Mouse (Mus musculus) neural tube, embryonic 15.5 days (tissue): ENCODE results near the gene Kcnh1. TPM values are rescaled to one million over a fixed set of nuclear protein-coding genes. Genes with fewer than 3 reads are reported as not detected.

ENCODE experiments used
- ATAC-seq: fragments of 200-750 bp; cut with Nextera tagmentation; 2 replicates; pipeline ENCODE4 v1.8.0; 2017; ENCODE audit warnings: mild to moderate bottlenecking, moderate TSS enrichment, moderate library complexity; ENCODE audit not compliant: low FRiP score
- H3K27ac ChIP-seq: fragments of 300-500 bp; sonication (generic); replicated peaks from 2 replicates; pipeline ENCODE4 v1.5.1; 2015; ENCODE audit warnings: mild to moderate bottlenecking, inconsistent platforms
- H3K27me3 ChIP-seq: fragments of 300-500 bp; sonication (generic); replicated peaks from 2 replicates; pipeline ENCODE4 v1.6.1; 2015; ENCODE audit warnings: inconsistent platforms
- H3K36me3 ChIP-seq: fragments of 300-500 bp; sonication (generic); 2 replicates; pipeline ENCODE4 v1.6.1; 2015; ENCODE audit warnings: inconsistent platforms
- H3K4me1 ChIP-seq: fragments of 300-500 bp; sonication (generic); 2 replicates; pipeline ENCODE4 v1.6.1; 2015; ENCODE audit warnings: inconsistent platforms
- H3K4me2 ChIP-seq: fragments of 300-500 bp; sonication (generic); 2 replicates; pipeline ENCODE4 v1.6.1; 2015; ENCODE audit warnings: inconsistent platforms, mild to moderate bottlenecking, moderate library complexity
- H3K4me3 ChIP-seq: fragments of 300-500 bp; sonication (generic); replicated peaks from 2 replicates; pipeline ENCODE4 v1.5.1; 2015; ENCODE audit warnings: mild to moderate bottlenecking, inconsistent platforms
- H3K9ac ChIP-seq: fragments of 300-500 bp; sonication (generic); replicated peaks from 2 replicates; pipeline ENCODE4 v1.6.1; 2015; ENCODE audit warnings: mild to moderate bottlenecking, inconsistent platforms
- H3K9me3 ChIP-seq: fragments of 300-500 bp; sonication (generic); replicated peaks from 2 replicates; pipeline ENCODE4 v1.6.1; 2016; ENCODE audit warnings: inconsistent platforms
- WGBS: fragments of 180-500 bp; shearing (Covaris S2); methylation state at CpG from one replicate; pipeline ENCODE4 v1.1.7; 2015; ENCODE audit warnings: mixed read lengths; 5-methylcytosine and 5-hydroxymethylcytosine counted together
- polyA plus RNA-seq: library from polyadenylated mRNA; unstranded; fragments of >200 nt; fragmentation: Nextera tagmentation; extraction: Ambion mirVana; gene quantifications from 2 replicates; pipeline ENCODE4 v1.2.1, GENCODE M21; 2015

The Kcnh1 gene
- polyA plus RNA-seq, 1 experiment from 2014 or later, result 4.6 TPM

DNA sequence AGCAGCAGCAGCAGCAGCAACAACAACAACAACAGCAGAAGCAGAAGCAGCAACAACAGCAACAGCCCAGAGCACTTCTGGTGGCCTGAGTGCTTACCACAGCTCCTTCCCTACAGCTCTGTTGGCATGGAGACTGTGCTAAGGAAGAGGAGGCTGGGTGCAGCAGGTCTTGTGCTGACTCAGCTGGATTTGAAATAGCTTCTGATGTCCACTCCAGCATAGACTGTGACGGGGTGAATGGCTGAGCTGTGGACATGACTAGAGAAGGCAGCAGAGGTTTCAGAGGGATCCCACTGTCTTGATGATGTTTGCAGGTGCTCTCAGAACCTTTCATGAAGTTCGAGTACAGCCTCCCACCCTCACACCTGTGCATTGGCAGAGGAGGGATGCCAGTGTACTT, 113.0 kb downstream of the Kcnh1 start:
- 69% methylated on average over 2 of the region's 2 CpGs for WGBS
- Histone ChIP-seq H3K27ac (no peak overlapping the region), H3K27me3 (no peaks in the 10 kb centered on the region), H3K9ac (no peak overlapping the region), H3K4me2 (no peak overlapping the region), H3K4me1 (0 out of 2 replicates have a peak, but pooled peaks cover 3% of the 10 kb centered on the region), H3K9me3 (no peaks in the 10 kb centered on the region), H3K4me3 (no peak overlapping the region), H3K36me3 (no peaks in the 10 kb centered on the region)
- ATAC-seq, result no peak

DNA sequence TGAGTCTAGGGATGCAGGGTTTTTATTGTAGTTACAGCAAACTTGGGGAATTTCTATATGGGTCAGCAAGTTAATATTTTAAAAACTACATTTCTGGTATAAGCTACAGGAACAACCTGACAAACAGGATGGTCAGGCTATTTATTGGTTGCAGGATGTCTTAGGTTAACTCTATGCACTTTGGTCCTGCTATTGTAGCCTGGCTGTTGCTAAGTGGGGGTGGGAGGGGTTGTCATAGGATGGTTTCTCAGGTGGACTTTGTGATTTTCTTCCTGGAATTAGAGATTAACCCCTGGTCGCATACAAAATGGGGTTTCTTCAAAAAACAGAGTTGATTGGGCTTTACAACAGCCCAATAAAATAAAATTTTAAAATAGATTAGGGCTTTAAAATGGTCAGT, 114.6 kb downstream of the Kcnh1 start:
- Histone ChIP-seq H3K4me2 (no peak overlapping the region), H3K9ac (no peak overlapping the region), H3K4me1 (no peaks in the 10 kb centered on the region), H3K27me3 (no peaks in the 10 kb centered on the region), H3K9me3 (0 out of 2 replicates have a peak, but pooled peaks cover 2% of the 10 kb centered on the region), H3K27ac (no peak overlapping the region), H3K36me3 (no peaks in the 10 kb centered on the region), H3K4me3 (no peak overlapping the region)
- ATAC-seq, result no peak
- WGBS, result 87% methylated on average over 1 of the region's 1 CpGs

GRCm38 (mm10) chr1:192307055-192307454, 116.5 kb downstream of the Kcnh1 start:
- H3K9me3 ChIP-seq, result 0 out of 2 replicates have a peak, but pooled peaks cover 2% of the 10 kb centered on the region
- no peak overlapping the region for H3K4me3 ChIP-seq
- no peaks in the 10 kb centered on the region for H3K27me3 ChIP-seq
- H3K36me3 ChIP-seq, result no peaks in the 10 kb centered on the region
- H3K4me2 ChIP-seq, result no peak overlapping the region
- no peak for ATAC-seq
- H3K4me1 ChIP-seq, result no peaks in the 10 kb centered on the region
- no peak overlapping the region for H3K9ac ChIP-seq
- H3K27ac ChIP-seq, result no peak overlapping the region

DNA sequence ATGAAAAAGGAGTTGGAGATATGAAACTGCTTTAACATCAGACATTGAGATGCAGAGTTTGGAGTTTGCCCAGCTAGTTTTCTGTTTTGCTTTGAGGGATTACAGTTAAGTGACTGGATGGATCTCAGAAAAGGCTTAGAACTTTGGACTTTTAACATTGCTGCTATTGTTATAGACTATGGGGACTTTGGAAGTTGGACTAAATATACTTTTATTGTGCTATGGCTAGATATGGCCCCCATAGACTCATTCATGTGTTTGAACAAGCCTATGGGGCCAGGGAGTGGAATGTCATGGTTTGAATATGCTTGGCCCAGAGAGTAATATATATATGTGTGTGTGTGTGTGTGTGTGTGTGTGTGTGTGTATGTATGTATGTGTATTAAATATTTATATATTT, 120.7 kb downstream of the Kcnh1 start:
- Histone ChIP-seq H3K4me1 (peaks cover 13% of the 10 kb centered on the region; the same call in 1 of the 2 replicates), H3K36me3 (no peaks in the 10 kb centered on the region), H3K9ac (no peak overlapping the region), H3K27me3 (no peaks in the 10 kb centered on the region), H3K4me2 (no peak overlapping the region), H3K27ac (no peak overlapping the region), H3K9me3 (0 out of 2 replicates have a peak, but pooled peaks cover 2% of the 10 kb centered on the region), H3K4me3 (no peak overlapping the region)
- no peak for ATAC-seq

DNA sequence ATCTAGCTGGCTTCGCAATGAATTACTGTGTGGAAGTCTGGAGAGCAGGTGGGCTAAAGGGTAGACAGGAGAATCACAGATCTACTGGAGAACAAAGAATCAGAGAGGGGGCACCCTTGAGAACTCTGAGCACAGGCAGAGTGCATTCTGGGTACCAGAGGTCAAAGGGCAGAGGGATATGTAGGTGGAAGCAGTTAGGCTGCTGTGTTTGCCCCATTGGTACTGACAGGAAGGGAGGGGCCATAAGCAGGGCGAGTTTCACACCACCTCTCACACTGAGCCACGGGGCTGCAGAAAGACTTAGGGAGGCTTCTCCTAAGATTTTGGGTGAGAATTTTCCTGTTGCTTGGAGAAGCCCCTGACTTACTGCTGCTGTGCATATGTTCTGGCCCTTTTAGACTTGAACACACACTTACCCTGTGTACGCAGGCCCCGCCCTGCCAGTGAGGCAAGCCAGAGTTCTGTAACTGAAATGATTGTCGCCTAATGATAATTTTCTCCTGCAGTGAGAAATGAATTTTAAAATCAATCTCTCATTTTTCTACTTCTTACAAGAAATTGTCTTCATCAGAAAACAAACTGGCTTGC, 121.4 kb downstream of the Kcnh1 start:
- no peak overlapping the region for H3K4me3 ChIP-seq
- H3K4me1 ChIP-seq, result peaks cover 13% of the 10 kb centered on the region; the same call in 1 of the 2 replicates
- H3K27me3 ChIP-seq, result no peaks in the 10 kb centered on the region
- 0 out of 2 replicates have a peak, but pooled peaks cover 2% of the 10 kb centered on the region for H3K9me3 ChIP-seq
- no peak overlapping the region for H3K4me2 ChIP-seq
- no peaks in the 10 kb centered on the region for H3K36me3 ChIP-seq
- no peak overlapping the region for H3K9ac ChIP-seq
- no peak overlapping the region for H3K27ac ChIP-seq
- ATAC-seq, result no peak
- WGBS, result 74% methylated on average over 6 of the region's 6 CpGs

DNA sequence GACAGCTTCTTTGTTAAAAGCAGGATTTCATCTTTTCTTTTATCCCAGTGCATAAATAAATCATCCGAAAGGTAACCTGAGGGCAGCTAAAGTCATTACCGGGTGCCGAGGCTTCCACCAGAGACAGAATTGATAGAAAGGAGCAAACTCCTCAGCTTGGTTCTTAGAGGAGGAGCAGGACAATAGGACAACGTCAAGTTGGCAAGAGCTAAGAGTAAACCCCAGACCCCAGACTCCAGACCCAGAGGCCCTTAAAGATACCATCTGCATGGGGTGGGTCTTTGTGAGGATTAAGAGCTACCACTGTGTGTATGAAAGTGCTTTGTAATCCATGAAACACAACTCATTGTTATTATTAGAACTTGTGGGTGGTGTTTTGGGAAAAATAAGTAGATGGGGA, 121.9 kb downstream of the Kcnh1 start:
- H3K27ac ChIP-seq, result no peak overlapping the region
- WGBS, result 29% methylated on average over 4 of the region's 4 CpGs
- H3K36me3 ChIP-seq, result no peaks in the 10 kb centered on the region

DNA sequence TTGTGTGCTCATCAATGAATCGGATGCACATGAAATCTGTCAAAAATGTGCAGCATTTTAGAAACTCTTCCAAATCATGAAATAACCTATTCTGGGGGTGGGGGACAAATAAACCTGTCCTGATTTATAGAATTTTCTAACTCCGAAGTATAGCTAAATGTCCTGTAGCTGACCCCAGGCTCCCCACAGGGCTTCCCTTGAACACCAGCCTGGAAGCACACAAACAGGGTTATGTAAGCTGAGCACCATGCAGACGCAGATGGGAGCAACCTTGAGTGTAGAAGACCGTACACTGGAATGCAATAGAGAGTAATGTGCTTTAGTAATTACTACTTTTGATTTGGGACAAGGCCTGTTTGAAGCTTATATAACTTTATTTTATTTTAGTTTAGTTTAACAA, 122.4 kb downstream of the Kcnh1 start:
- Histone ChIP-seq H3K4me1 (peaks cover 13% of the 10 kb centered on the region; the same call in 1 of the 2 replicates), H3K27me3 (no peaks in the 10 kb centered on the region), H3K9ac (no peak overlapping the region), H3K4me3 (no peak overlapping the region), H3K36me3 (no peaks in the 10 kb centered on the region), H3K9me3 (0 out of 2 replicates have a peak, but pooled peaks cover 2% of the 10 kb centered on the region), H3K27ac (no peak overlapping the region), H3K4me2 (no peak overlapping the region)
- ATAC-seq, result no peak
- 38% methylated on average over 4 of the region's 4 CpGs for WGBS

More for the DNA sequence above, 121.9 kb downstream of the Kcnh1 start:
- Histone ChIP-seq H3K9me3 (0 out of 2 replicates have a peak, but pooled peaks cover 2% of the 10 kb centered on the region), H3K27me3 (no peaks in the 10 kb centered on the region), H3K9ac (no peak overlapping the region), H3K4me1 (peaks cover 13% of the 10 kb centered on the region; the same call in 1 of the 2 replicates), H3K4me3 (no peak overlapping the region), H3K4me2 (no peak overlapping the region)
- ATAC-seq, result no peak

DNA sequence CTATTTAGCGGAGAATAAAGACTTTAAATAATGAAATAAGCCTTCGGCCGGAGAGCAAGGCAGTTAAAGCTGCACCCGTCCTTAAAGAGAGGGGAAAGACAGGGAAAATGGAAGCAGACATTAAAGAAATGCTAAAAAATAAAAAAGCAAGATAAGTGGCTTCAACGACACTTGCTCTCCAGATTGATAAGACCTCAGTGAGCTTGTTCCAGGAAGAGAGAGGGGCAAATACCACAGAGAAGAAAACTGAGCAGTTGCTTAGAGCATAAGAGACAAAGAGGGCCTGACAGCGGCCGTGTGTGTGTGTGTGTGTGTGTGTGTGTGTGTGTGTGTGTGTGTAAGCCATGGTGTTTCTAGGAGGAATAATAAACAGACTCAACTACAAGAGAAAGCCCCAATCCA, 123.0 kb downstream of the Kcnh1 start:
- H3K9me3 ChIP-seq, result 0 out of 2 replicates have a peak, but pooled peaks cover 2% of the 10 kb centered on the region
- H3K4me2 ChIP-seq, result no peak overlapping the region
- no peaks in the 10 kb centered on the region for H3K36me3 ChIP-seq
- peaks cover 13% of the 10 kb centered on the region; the same call in 1 of the 2 replicates for H3K4me1 ChIP-seq
- ATAC-seq, result no peak
- H3K27ac ChIP-seq, result no peak overlapping the region
- H3K27me3 ChIP-seq, result no peaks in the 10 kb centered on the region
- no peak overlapping the region for H3K4me3 ChIP-seq
- H3K9ac ChIP-seq, result no peak overlapping the region
- 22% methylated on average over 7 of the region's 7 CpGs for WGBS

GRCm38 (mm10) chr1:192314044-192314443, 123.5 kb downstream of the Kcnh1 start:
- Histone ChIP-seq H3K4me3 (no peak overlapping the region), H3K27me3 (no peaks in the 10 kb centered on the region), H3K27ac (no peak overlapping the region), H3K9ac (no peak overlapping the region), H3K4me1 (peaks cover 13% of the 10 kb centered on the region; the same call in 1 of the 2 replicates), H3K9me3 (0 out of 2 replicates have a peak, but pooled peaks cover 2% of the 10 kb centered on the region), H3K4me2 (no peak overlapping the region), H3K36me3 (no peaks in the 10 kb centered on the region)
- no peak for ATAC-seq
- 50% methylated on average over 3 of the region's 3 CpGs for WGBS

DNA sequence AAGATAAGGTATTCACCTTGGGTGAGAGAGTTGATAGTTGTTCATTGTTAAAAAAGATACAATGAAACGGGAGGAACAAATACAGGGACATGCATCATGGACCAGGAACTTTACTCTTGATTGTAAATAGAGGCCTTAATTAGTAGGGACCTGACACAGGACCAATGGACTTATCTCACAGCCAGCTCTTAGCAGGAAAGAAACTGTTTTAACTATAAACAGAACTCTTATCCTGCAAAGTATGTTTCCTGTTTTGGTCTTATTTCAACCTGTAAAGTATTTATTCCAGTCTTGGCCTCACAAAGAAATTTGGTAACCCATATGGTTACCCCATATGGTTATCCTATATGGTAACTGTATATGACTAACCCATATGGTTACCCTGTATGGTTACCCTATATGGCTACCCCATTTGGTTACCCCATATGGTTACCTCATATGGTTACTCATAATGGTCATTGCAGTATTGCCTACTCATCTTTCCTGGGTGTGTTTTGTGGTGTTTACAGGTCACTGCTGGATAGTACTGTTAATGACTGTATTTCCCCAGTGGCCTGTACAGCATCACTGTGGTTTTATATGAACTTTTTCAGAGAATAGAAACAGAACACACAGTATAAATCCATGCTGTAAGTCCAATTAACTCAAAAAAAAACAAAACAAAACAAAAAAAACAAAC, 125.0 kb downstream of the Kcnh1 start:
- H3K9me3 ChIP-seq, result no peaks in the 10 kb centered on the region
- H3K27ac ChIP-seq, result no peak overlapping the region
- H3K4me1 ChIP-seq, result peaks cover 13% of the 10 kb centered on the region; the same call in 1 of the 2 replicates
- no peaks in the 10 kb centered on the region for H3K27me3 ChIP-seq
- 78% methylated on average over 1 of the region's 1 CpGs for WGBS
- H3K4me3 ChIP-seq, result no peak overlapping the region
- ATAC-seq, result no peak
- H3K36me3 ChIP-seq, result no peaks in the 10 kb centered on the region
- no peak overlapping the region for H3K4me2 ChIP-seq
- no peak overlapping the region for H3K9ac ChIP-seq

DNA sequence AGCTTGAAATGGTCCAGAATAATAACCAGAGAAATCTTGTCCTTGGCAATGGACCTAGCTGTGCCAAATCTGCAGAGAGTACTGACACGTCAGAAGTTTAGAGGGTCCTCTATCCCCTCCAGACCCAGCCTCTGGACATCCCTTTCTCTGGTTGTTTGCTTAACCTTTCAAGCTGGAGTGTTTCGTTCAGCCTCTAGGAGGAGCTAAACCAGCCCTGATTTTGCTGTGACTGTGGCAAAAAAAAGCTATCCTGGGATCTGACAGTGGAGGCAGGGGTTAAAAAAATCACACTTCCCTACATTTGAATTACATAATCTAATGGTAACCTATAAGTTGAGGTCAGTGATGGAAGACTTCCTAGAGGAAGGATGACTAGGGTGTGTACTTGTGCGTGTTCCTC, 133.6 kb downstream of the Kcnh1 start:
- no peaks in the 10 kb centered on the region for H3K27me3 ChIP-seq
- no peak for ATAC-seq
- no peaks in the 10 kb centered on the region for H3K9me3 ChIP-seq
- 79% methylated on average over 3 of the region's 3 CpGs for WGBS
- no peak overlapping the region for H3K9ac ChIP-seq
- peaks cover 7% of the 10 kb centered on the region; the same call in 1 of the 2 replicates for H3K4me1 ChIP-seq
- no peaks in the 10 kb centered on the region for H3K36me3 ChIP-seq
- no peak overlapping the region for H3K27ac ChIP-seq
- H3K4me3 ChIP-seq, result no peak overlapping the region
- H3K4me2 ChIP-seq, result no peak overlapping the region

GRCm38 (mm10) chr1:192327052-192327451, 136.5 kb downstream of the Kcnh1 start:
- WGBS, result 91% methylated on average over 8 of the region's 8 CpGs
- ATAC-seq, result no peak
- Histone ChIP-seq H3K36me3 (no peaks in the 10 kb centered on the region), H3K4me1 (peaks cover 7% of the 10 kb centered on the region; the same call in 1 of the 2 replicates), H3K27ac (no peak overlapping the region), H3K27me3 (no peaks in the 10 kb centered on the region), H3K9me3 (no peaks in the 10 kb centered on the region), H3K4me2 (no peak overlapping the region), H3K4me3 (no peak overlapping the region), H3K9ac (no peak overlapping the region)
